Mouse (Mus musculus): Measurements from ENCODE around the gene Zfp207. TPM values are rescaled to one million over a fixed set of nuclear protein-coding genes. Genes with fewer than 3 reads are reported as not detected.
"Not testable (repeated sequence)": the region's sequence is repeated elsewhere in the genome, so short reads cannot be mapped to it uniquely, and the experiment has no call there.

Zfp207 gene
- polyA plus RNA-seq, 2 experiments, result 79.3 to 106 TPM

DNA sequence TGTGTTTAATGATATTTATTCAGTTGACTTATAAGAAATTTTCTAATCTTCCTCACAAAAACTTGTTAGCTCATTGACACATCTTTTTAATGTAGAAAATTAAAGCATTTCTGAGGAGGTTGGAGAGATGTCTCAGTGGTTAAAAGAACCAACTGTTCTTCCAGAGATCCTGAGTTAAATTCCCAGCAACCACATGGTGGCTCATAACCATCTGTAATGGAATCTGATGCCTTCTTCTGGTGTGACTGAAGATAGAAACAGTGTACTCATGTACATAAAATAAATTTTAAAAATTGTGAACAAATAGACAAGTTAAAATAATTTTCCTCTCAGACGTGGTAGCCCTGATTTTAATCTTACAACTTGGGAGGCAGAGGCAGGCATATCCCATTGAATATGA, 6.8 kb downstream of the Zfp207 start:
- H3K27ac ChIP-seq, result no peak overlapping the region
- no peaks in the 10 kb centered on the region for H3K27me3 ChIP-seq (ENCODE audit: control insufficient read depth, insufficient read depth, low read length)
- H3K4me3 ChIP-seq (ENCODE audit: insufficient read depth in 1 of 2, low read depth in 2 of 2, low read length in 2 of 2), result no peak overlapping the region
- H3K4me2 ChIP-seq (ENCODE audit: low read depth), result no peak overlapping the region
- no peak overlapping the region for H3K9ac ChIP-seq (replicated peaks)
- WGBS (ENCODE audit: insufficient replicate concordance), result 51% methylated on average over 1 of the region's 1 CpGs
- peaks cover 81% of the 10 kb centered on the region for H3K36me3 ChIP-seq (replicated peaks; ENCODE audit: control insufficient read depth, insufficient read depth, low read depth)
- peaks cover 6 to 10% of the 10 kb centered on the region in 2 experiments for H3K4me1 ChIP-seq (replicated peaks; ENCODE audit: control insufficient read depth in 2 of 2, insufficient read depth in 2 of 2, low read length in 1 of 2)
- ATAC-seq (ENCODE audit: insufficient read depth) (no peak), DNase-seq (ENCODE audit: low read depth in 3 of 3, low spot score in 3 of 3) (no peak)
- H3K9me3 ChIP-seq (ENCODE audit: control insufficient read depth, low read length), result no peaks in the 10 kb centered on the region
- TF ChIP-seq CTCF (IDR thresholded peaks at IDR 0.05; ENCODE audit: low read depth), result no peak
- no peak for TF ChIP-seq EP300 (IDR thresholded peaks at IDR 0.05; ENCODE audit: low read depth)

DNA sequence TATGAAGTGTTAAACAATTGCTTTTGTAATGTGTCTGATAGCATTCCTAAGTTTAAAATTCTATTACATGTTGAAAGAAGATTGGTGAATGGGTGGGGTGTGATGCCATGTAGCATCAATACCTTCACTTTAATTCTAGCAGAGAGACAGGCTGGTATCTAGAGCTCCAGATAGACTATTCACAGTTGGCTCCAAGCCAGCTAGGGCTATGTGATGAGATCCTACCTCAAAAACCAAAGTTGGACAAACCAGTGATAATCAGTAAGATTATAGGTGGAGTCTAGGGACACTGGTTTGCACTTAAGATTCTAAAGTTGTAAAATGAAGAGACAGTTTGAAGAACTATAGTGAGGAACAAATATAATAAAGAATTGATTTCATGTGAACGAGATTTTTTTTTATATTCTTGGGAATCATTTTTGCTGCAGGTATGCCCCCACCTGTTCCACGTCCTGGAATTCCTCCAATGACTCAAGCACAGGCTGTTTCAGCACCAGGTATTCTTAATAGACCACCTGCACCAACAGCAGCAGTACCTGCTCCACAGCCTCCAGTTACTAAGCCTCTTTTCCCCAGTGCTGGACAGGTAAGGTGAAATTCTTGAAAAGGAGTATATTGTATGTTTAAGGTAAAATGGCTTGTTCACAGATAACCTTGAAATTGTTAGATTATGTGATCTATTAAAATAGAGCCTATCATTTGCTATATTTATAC, 8.5 kb downstream of the Zfp207 start:
- no peaks in the 10 kb centered on the region for H3K9me3 ChIP-seq (ENCODE audit: control insufficient read depth, low read length)
- H3K36me3 ChIP-seq (replicated peaks; ENCODE audit: control insufficient read depth, insufficient read depth, low read depth), result peaks cover 82% of the 10 kb centered on the region
- peaks cover 5 to 6% of the 10 kb centered on the region in 2 experiments for H3K4me1 ChIP-seq (replicated peaks; ENCODE audit: control insufficient read depth in 2 of 2, insufficient read depth in 2 of 2, low read length in 1 of 2)
- H3K9ac ChIP-seq (replicated peaks), result no peak overlapping the region
- no peak for ATAC-seq (ENCODE audit: insufficient read depth)
- no peak overlapping the region for H3K4me3 ChIP-seq (ENCODE audit: insufficient read depth in 1 of 2, low read depth in 2 of 2, low read length in 2 of 2)
- WGBS (ENCODE audit: insufficient replicate concordance), result 88% methylated on average over 2 of the region's 2 CpGs
- H3K27ac ChIP-seq, result no peak overlapping the region
- H3K27me3 ChIP-seq (ENCODE audit: control insufficient read depth, insufficient read depth, low read length), result no peaks in the 10 kb centered on the region
- TF ChIP-seq CTCF (IDR thresholded peaks at IDR 0.05; ENCODE audit: low read depth) (no peak), EP300 (IDR thresholded peaks at IDR 0.05; ENCODE audit: low read depth) (no peak)
- DNase-seq (ENCODE audit: low read depth in 3 of 3, low spot score in 3 of 3), result no peak
- H3K4me2 ChIP-seq (ENCODE audit: low read depth), result no peak overlapping the region

DNA sequence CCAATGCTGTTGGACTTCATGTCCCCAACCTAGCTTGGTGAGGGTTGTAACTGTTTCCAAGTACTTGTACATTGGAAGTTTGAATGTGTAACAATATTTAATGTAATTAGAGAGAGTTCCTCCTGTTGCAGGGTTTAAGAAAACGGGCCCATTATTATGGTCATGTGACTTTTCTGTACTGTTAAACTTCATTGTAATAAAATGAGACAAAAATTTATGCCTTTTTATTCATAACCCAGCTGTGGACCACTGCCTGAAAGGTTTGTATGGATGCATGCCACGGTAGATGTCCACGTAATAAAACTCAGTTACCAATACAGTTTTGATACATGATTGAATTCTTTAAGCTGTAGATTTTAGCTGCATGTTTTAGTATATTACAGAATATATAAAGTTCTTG, 12.9 kb downstream of the Zfp207 start:
- Histone ChIP-seq H3K9me3 (ENCODE audit: control insufficient read depth, low read length) (no peaks in the 10 kb centered on the region), H3K36me3 (replicated peaks; ENCODE audit: control insufficient read depth, insufficient read depth, low read depth) (peaks cover 83% of the 10 kb centered on the region), H3K4me3 (ENCODE audit: insufficient read depth in 1 of 2, low read depth in 2 of 2, low read length in 2 of 2) (no peak overlapping the region), H3K9ac (replicated peaks) (no peak overlapping the region), H3K27me3 (ENCODE audit: control insufficient read depth, insufficient read depth, low read length) (no peaks in the 10 kb centered on the region), H3K27ac (no peak overlapping the region), H3K4me1 (replicated peaks; ENCODE audit: control insufficient read depth in 2 of 2, insufficient read depth in 2 of 2, low read length in 1 of 2) (no peaks in the 10 kb centered on the region), H3K4me2 (ENCODE audit: low read depth) (no peak overlapping the region)
- ATAC-seq (ENCODE audit: insufficient read depth) (no peak), DNase-seq (ENCODE audit: low read depth in 3 of 3, low spot score in 3 of 3) (no peak)
- 87% methylated on average over 3 of the region's 3 CpGs for WGBS (ENCODE audit: insufficient replicate concordance)
- no peak for TF ChIP-seq EP300 (IDR thresholded peaks at IDR 0.05; ENCODE audit: low read depth)
- TF ChIP-seq CTCF (IDR thresholded peaks at IDR 0.05; ENCODE audit: low read depth), result no peak

DNA sequence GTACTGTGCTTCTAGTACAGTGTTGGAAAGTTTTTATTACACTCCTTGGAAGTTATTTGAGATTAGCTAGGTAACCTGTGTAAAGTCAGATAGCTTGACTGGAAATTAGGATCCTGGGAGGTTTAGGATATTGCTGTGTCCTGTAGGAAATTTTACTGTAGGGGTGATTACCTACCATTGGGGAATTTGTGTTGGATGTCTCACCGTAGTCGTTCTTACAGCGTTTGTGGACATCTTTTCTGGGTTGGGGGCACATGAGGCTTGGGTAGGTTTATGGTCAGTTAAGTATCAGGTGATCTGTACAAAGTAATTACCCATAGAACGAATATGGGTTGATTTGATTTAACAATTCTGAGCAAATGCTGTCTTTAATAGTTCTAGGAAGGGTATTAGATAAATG, 13.5 kb downstream of the Zfp207 start:
- TF ChIP-seq CTCF (IDR thresholded peaks at IDR 0.05; ENCODE audit: low read depth) (no peak), EP300 (IDR thresholded peaks at IDR 0.05; ENCODE audit: low read depth) (no peak)
- peaks cover 81% of the 10 kb centered on the region for H3K36me3 ChIP-seq (replicated peaks; ENCODE audit: control insufficient read depth, insufficient read depth, low read depth)

DNA sequence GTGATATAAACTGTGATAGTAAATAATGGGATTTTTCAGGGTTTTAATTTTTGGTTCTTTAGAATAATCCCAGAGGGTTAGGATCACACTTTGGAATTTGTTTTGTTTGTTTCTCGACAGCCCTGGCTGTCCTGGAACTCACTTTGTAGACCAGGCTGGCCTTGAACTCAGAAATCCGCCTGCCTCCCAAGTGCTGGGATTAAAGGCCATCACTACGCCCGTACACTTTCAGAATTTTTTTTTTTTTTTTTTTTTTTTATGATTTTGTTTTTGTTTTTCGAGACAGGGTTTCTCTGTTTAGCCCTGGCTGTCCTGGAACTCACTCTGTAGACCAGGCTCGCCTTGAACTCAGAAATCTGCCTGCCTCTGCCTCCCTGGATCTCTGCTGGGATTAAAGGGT, 24.8 kb downstream of the Zfp207 start:
- H3K4me2 ChIP-seq (ENCODE audit: low read depth); ATAC-seq (ENCODE audit: insufficient read depth); H3K27me3 ChIP-seq (ENCODE audit: control insufficient read depth, insufficient read depth, low read length); H3K9me3 ChIP-seq (ENCODE audit: control insufficient read depth, low read length); H3K4me3 ChIP-seq (ENCODE audit: insufficient read depth in 1 of 2, low read depth in 2 of 2, low read length in 2 of 2); DNase-seq (ENCODE audit: low read depth in 3 of 3, low spot score in 3 of 3); H3K27ac ChIP-seq; H3K9ac ChIP-seq (replicated peaks); H3K4me1 ChIP-seq (replicated peaks; ENCODE audit: control insufficient read depth in 2 of 2, insufficient read depth in 2 of 2, low read length in 1 of 2): not testable (repeated sequence)
- WGBS (ENCODE audit: insufficient replicate concordance), result 86% methylated on average over 6 of the region's 6 CpGs
- H3K36me3 ChIP-seq (replicated peaks; ENCODE audit: control insufficient read depth, insufficient read depth, low read depth), result peaks cover 50% of the 10 kb centered on the region

More for the DNA sequence above, 13.5 kb downstream of the Zfp207 start:
- Histone ChIP-seq H3K4me2 (ENCODE audit: low read depth) (no peak overlapping the region), H3K9me3 (ENCODE audit: control insufficient read depth, low read length) (no peaks in the 10 kb centered on the region), H3K9ac (replicated peaks) (no peak overlapping the region), H3K27me3 (ENCODE audit: control insufficient read depth, insufficient read depth, low read length) (no peaks in the 10 kb centered on the region), H3K4me1 (replicated peaks; ENCODE audit: control insufficient read depth in 2 of 2, insufficient read depth in 2 of 2, low read length in 1 of 2) (no peaks in the 10 kb centered on the region), H3K27ac (no peak overlapping the region), H3K4me3 (ENCODE audit: insufficient read depth in 1 of 2, low read depth in 2 of 2, low read length in 2 of 2) (no peak overlapping the region)
- 90% methylated on average over 4 of the region's 4 CpGs for WGBS (ENCODE audit: insufficient replicate concordance)
- no peak for ATAC-seq (ENCODE audit: insufficient read depth)
- no peak for DNase-seq (ENCODE audit: low read depth in 3 of 3, low spot score in 3 of 3)

Data from liver, embryonic 14.5 days (tissue).